In genomic region chr5:36530129-36530751, GRCm38 (mm10) we compare ENCODE assay signal across 8 mouse cellular contexts. TPM values are rescaled to one million over a fixed set of nuclear protein-coding genes. Genes with fewer than 3 reads are reported as not detected.
A peak's percentile ranks its signal among the peaks of the same experiment; 100 is the strongest.
DNase-seq lines count a peak whose midpoint lies in the region; ATAC-seq and TF ChIP-seq lines count a peak whose summit lies in the region.

No protein-coding gene starts in this region.

- peak overlapping the region; percentile 92 for H3K4me3 ChIP-seq in hindbrain, embryonic 10.5 days
- peak overlapping the region; percentile 68 for H3K4me3 ChIP-seq in lung, embryonic 16.5 days (ENCODE audit: low read length)
- H3K4me3 ChIP-seq in thymus, adult 2 months (ENCODE audit: control insufficient read depth, insufficient read depth, low read length), result peak overlapping the region; percentile 64

- WGBS in hindbrain, embryonic 10.5 days, result under 1% methylated on average over 28 of the region's 28 CpGs
- 0% methylated on average over 28 of the region's 28 CpGs for WGBS in lung, embryonic 16.5 days
- WGBS in thymus, adult 2 months, result 4% methylated on average over 28 of the region's 28 CpGs

- peaks cover 35% of the 10 kb centered on the region for H3K4me1 ChIP-seq in hindbrain, embryonic 10.5 days (replicated peaks)
- peaks cover 12% of the 10 kb centered on the region for H3K4me1 ChIP-seq in lung, embryonic 16.5 days (replicated peaks; ENCODE audit: control insufficient read depth, insufficient read depth, low read length)
- peaks cover 13% of the 10 kb centered on the region for H3K4me1 ChIP-seq in thymus, adult 2 months (replicated peaks; ENCODE audit: control insufficient read depth, insufficient read depth, low read length)

- TF ChIP-seq CTCF in thymus, adult 2 months (IDR thresholded peaks at IDR 0.05; ENCODE audit: borderline replicate concordance, control insufficient read depth, extremely low read depth, insufficient read depth, low read length, poor library complexity), result 0 out of 2 replicates have a peak, but pooled peaks have one; percentile 58

- H3K9me3 ChIP-seq in hindbrain, embryonic 10.5 days, result no peaks in the 10 kb centered on the region
- H3K9me3 ChIP-seq in lung, embryonic 16.5 days (ENCODE audit: control insufficient read depth, low read length), result no peaks in the 10 kb centered on the region

- H3K36me3 ChIP-seq in hindbrain, embryonic 10.5 days, result no peaks in the 10 kb centered on the region
- H3K36me3 ChIP-seq in lung, embryonic 16.5 days (ENCODE audit: control insufficient read depth, insufficient read depth, low read length), result no peaks in the 10 kb centered on the region
- H3K36me3 ChIP-seq in thymus, adult 2 months (ENCODE audit: control insufficient read depth, insufficient read depth, low read length), result no peaks in the 10 kb centered on the region

- ATAC-seq in frontal cortex, adult (ENCODE audit: low TSS enrichment), result peak; percentile 89
- peak; percentile 98 for ATAC-seq in lung, embryonic 16.5 days (ENCODE audit: low read depth)

- peak overlapping the region; percentile 83 for H3K4me2 ChIP-seq in lung, embryonic 16.5 days (ENCODE audit: low read depth, low read length)

- H3K27me3 ChIP-seq in hindbrain, embryonic 10.5 days (ENCODE audit: insufficient read depth, poor library complexity, severe bottlenecking), result no peaks in the 10 kb centered on the region
- H3K27me3 ChIP-seq in lung, embryonic 16.5 days (ENCODE audit: control insufficient read depth, insufficient read depth, low read depth, low read length), result no peaks in the 10 kb centered on the region
- no peaks in the 10 kb centered on the region for H3K27me3 ChIP-seq in thymus, adult 2 months (ENCODE audit: control insufficient read depth, insufficient read depth, low read length)

- TF ChIP-seq POLR2A in thymus, adult 2 months (IDR thresholded peaks at IDR 0.05; ENCODE audit: control insufficient read depth, extremely low read depth, insufficient read depth, low read length, poor library complexity), result no peak

- peak overlapping the region; percentile 93 for H3K27ac ChIP-seq in hindbrain, embryonic 10.5 days
- H3K27ac ChIP-seq in lung, embryonic 16.5 days (ENCODE audit: low read length), result peak overlapping the region; percentile 62; the same call in 1 of the 2 replicates
- no peak overlapping the region for H3K27ac ChIP-seq in thymus, adult 2 months (ENCODE audit: control insufficient read depth, insufficient read depth, low read length)

- H3K9ac ChIP-seq in lung, embryonic 16.5 days (ENCODE audit: low read length), result peak overlapping the region; percentile 86

- peak; percentile 92 for DNase-seq in Muller cell, postnatal 12 days (ENCODE audit: inconsistent ontology term)
- DNase-seq in cerebellum, adult 9-11 months, result peak; percentile 93
- peak; percentile 96 for DNase-seq in hindbrain, embryonic 10.5 days (ENCODE audit: low spot score)
- DNase-seq in layer of hippocampus, adult 9-11 months, result peak; percentile 95
- DNase-seq in ovary, adult 18-20 months (ENCODE audit: low spot score), result peak; percentile 93
- DNase-seq in thymus, adult 2 months, result peak; percentile 81

RNA-seq across cellular contexts. Expression of gene Ccdc96, which starts 45.9 kb away (rescaled TPM):
- polyA plus RNA-seq in hindbrain, embryonic 10.5 days (2016; fragmentation: Nextera tagmentation; extraction: Ambion mirVana), result 3.1 and 4.0 TPM in 2 replicates
- polyA plus RNA-seq in lung, embryonic 16.5 days (2015; fragmentation: Nextera tagmentation; extraction: Ambion mirVana), result 2.1 and 2.6 TPM in 2 replicates
- 0.07 and 0.08 TPM in 2 replicates for polyA plus RNA-seq in thymus, adult 2 months (2012; rRNA removed)

RNA-seq across cellular contexts. Expression of gene Tada2b, which starts 46.2 kb away (rescaled TPM):
- 1.7 and 2.1 TPM in 2 replicates for polyA plus RNA-seq in hindbrain, embryonic 10.5 days (2016; fragmentation: Nextera tagmentation; extraction: Ambion mirVana)
- 1.6 and 1.8 TPM in 2 replicates for polyA plus RNA-seq in lung, embryonic 16.5 days (2015; fragmentation: Nextera tagmentation; extraction: Ambion mirVana)
- polyA plus RNA-seq in thymus, adult 2 months (2012; rRNA removed), result 15.8 and 16.7 TPM in 2 replicates
